Mouse (Mus musculus) CD4-positive helper T cell, adult 2 months (primary cell): ENCODE measurements around the gene Faap24.

Experiments
- DNase-seq: peaks from one replicate; pipeline ENCODE4 v3.0.0-alpha.2; 2012; ENCODE audit warnings: low read depth, missing footprints, low spot score

Faap24 gene

GRCm38 (mm10) chr7:35365161-35365910 lies 31.3 kb downstream of the Faap24 start:
- no peak for DNase-seq

GRCm38 (mm10) chr7:35362868-35363267 lies 33.8 kb downstream of the Faap24 start:
- DNase-seq = no peak

GRCm38 (mm10) chr7:35362253-35362652 lies 34.4 kb downstream of the Faap24 start:
- DNase-seq = no peak

- no peak for DNase-seq
Observed at GRCm38 (mm10) chr7:35357621-35358020, 39.0 kb downstream of the Faap24 start.

GRCm38 (mm10) chr7:35355303-35355872 lies 41.2 kb downstream of the Faap24 start:
- DNase-seq = no peak

DNA sequence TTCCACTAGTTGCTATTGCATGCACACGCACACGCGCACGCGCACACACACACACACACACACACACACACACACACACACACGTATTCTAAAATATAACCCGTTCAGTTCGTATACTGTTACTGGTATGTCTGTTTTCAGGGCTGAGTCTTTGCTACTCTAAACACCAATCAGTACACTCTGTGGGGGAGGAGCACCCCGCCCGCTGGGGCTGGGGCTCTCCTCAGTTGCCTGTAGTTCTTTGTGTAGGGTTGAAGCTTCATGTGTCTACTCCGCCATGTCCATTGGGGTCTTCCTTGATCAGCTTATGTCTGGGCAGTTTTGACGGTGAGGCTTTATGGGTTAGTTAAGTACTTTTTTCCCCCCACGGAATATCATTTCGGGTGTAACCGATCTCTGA lies 43.3 kb downstream of the Faap24 start:
- no peak for DNase-seq

GRCm38 (mm10) chr7:35351155-35351554 lies 45.5 kb downstream of the Faap24 start:
- no peak for DNase-seq

GRCm38 (mm10) chr7:35349886-35350684 lies 46.6 kb downstream of the Faap24 start:
- no peak for DNase-seq

- no peak for DNase-seq
Observed at GRCm38 (mm10) chr7:35349022-35349421, 47.6 kb downstream of the Faap24 start.

GRCm38 (mm10) chr7:35347918-35348700 lies 48.5 kb downstream of the Faap24 start:
- DNase-seq = no peak

DNA sequence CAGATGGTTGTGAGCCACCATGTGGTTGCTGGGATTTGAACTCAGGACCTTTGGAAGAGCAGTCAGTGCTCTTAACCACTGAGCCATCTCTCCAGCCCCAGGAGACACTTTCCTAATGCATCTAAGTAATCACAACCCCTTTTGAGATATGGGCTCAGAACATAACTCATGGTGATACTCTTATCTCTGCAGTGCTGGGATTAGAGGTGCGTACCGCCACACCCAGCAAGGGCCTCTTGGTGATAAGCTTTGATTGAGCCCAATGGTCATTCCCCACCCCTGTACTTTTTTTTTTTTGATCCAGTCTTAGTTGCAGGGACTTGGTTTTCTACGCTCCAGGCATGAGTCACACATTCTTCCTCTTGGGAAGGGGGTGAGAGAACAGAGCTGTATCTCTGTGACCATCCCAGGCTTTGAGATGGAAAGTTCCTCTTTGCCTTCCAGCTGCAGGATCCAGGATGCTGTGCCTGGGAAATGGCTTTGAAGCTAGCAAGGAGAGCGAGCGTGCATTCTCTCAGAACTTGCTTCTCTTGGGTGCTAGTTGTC lies 51.8 kb downstream of the Faap24 start:
- no peak for DNase-seq

GRCm38 (mm10) chr7:35342498-35342897 lies 54.1 kb downstream of the Faap24 start:
- DNase-seq = no peak
